Mouse (Mus musculus): ENCODE measurements around the gene Rnaseh2b.

DNA sequence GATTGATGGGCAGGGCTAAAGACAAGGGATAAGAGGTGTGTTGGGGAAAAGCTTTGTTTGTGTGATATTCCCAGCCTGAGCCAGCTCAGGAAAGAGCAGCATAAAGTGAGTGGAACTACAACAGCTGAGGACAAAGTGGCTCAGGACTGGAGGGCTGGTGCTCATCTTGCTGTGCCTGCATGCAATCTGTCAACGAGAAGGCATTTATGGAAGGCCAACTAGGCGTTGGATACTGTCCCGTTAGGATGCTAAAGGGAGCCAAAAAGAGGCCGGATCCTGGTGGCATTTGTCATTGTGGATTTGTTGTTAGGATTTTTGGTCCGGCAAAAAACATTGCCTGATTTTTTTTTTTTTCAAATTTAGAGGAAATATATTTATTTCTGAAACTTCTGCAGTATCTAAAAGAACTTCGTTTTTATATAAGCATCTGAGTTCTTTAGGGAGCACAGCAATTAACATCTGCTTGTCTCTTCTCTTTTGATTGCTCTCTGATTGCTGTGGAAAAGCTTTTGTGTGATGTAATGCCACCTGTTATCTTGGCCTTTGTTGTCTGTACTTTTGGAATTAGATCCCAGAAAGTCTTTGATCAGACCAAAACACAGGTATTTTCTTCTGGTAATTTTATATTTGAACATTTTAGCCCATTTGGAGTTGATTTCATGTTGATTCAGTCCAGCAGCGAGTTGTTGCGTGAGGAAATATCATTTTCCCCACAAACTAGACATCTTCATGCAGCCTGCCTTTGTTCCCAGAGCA lies 49.7 kb downstream of the Rnaseh2b start:
- no peak for TF ChIP-seq CTCF (IDR thresholded peaks at IDR 0.05; ENCODE audit: control insufficient read depth, insufficient read depth, insufficient read length)
- no peak for TF ChIP-seq MAX (IDR thresholded peaks at IDR 0.05)
- no peak for TF ChIP-seq USF1 (IDR thresholded peaks at IDR 0.05; ENCODE audit: low read depth)
- TF ChIP-seq CEBPB (IDR thresholded peaks at IDR 0.05; ENCODE audit: low read depth) = no peak
- no peak for TF ChIP-seq MYOG (IDR thresholded peaks at IDR 0.05; ENCODE audit: control insufficient read depth, extremely low read depth, insufficient read length)
- no peak for TF ChIP-seq FOSL1 (IDR thresholded peaks at IDR 0.05; ENCODE audit: insufficient read depth, low read length, poor library complexity, severe bottlenecking)

All from C2C12 (cell line).